ENCODE assay signal across 33 mouse cellular contexts in genomic region chr13:56236194-56236593, GRCm38 (mm10). TPM values are rescaled to one million over a fixed set of nuclear protein-coding genes. Genes with fewer than 3 reads are reported as not detected.
"Had no signal": no experiment of that assay in that cellular context is flagged by ENCODE, and none has a peak within 500 bp of the region (broad histone marks: within the 10 kb centered on the region; RNA-seq: fewer than 3 reads in every experiment).

No protein-coding gene starts in this region.

- H3K27ac ChIP-seq: embryonic facial prominence, embryonic 10.5 days; embryonic facial prominence, embryonic 12.5 days; embryonic facial prominence, embryonic 13.5 days; embryonic facial prominence, embryonic 15.5 days; forebrain, embryonic 10.5 days; forebrain, embryonic 12.5 days; forebrain, embryonic 13.5 days; forebrain, embryonic 15.5 days; gastrocnemius, adult 2 months; heart, adult 2 months; heart, embryonic 10.5 days had no signal

- H3K4me2 ChIP-seq: embryonic facial prominence, embryonic 12.5 days; embryonic facial prominence, embryonic 13.5 days; embryonic facial prominence, embryonic 15.5 days; forebrain, embryonic 12.5 days; forebrain, embryonic 13.5 days; forebrain, embryonic 15.5 days had no signal

- H3K36me3 ChIP-seq: embryonic facial prominence, embryonic 10.5 days; embryonic facial prominence, embryonic 12.5 days; embryonic facial prominence, embryonic 13.5 days; embryonic facial prominence, embryonic 15.5 days; forebrain, embryonic 10.5 days; forebrain, embryonic 12.5 days; forebrain, embryonic 15.5 days; heart, embryonic 10.5 days had no signal

- H3K4me1 ChIP-seq: embryonic facial prominence, embryonic 12.5 days; heart, embryonic 10.5 days had no signal

- ATAC-seq: forebrain, embryonic 13.5 days; forebrain, embryonic 14.5 days; forebrain, embryonic 15.5 days; forebrain, embryonic 16.5 days; forebrain, postnatal 0 days had no signal

- H3K4me3 ChIP-seq: embryonic facial prominence, embryonic 10.5 days; embryonic facial prominence, embryonic 12.5 days; embryonic facial prominence, embryonic 13.5 days; embryonic facial prominence, embryonic 15.5 days; erythroblast, embryonic 14.5 days; forebrain, embryonic 10.5 days; forebrain, embryonic 12.5 days; forebrain, embryonic 13.5 days; forebrain, embryonic 15.5 days; gastrocnemius, adult 2 months; heart, adult 2 months; heart, embryonic 10.5 days had no signal

- DNase-seq: cerebellum, postnatal 10 days; cerebellum, postnatal 14 days; cerebellum, postnatal 25 days; cerebellum, postnatal 36 days; embryo, embryonic 11 days; forebrain, postnatal 0 days; gastrocnemius, adult 2 months; gastrocnemius, postnatal 10 days; gastrocnemius, postnatal 14 days; gastrocnemius, postnatal 25 days; gastrocnemius, postnatal 36 days; heart, adult 11 months; heart, adult 18-20 months; heart, adult 2 months had no signal

- H3K9me3 ChIP-seq: embryonic facial prominence, embryonic 10.5 days; embryonic facial prominence, embryonic 12.5 days; embryonic facial prominence, embryonic 13.5 days; embryonic facial prominence, embryonic 15.5 days; forebrain, embryonic 10.5 days; forebrain, embryonic 12.5 days; forebrain, embryonic 13.5 days; forebrain, embryonic 15.5 days; heart, embryonic 10.5 days had no signal

- H3K9ac ChIP-seq: embryonic facial prominence, embryonic 12.5 days; embryonic facial prominence, embryonic 13.5 days; embryonic facial prominence, embryonic 15.5 days; forebrain, embryonic 12.5 days; forebrain, embryonic 13.5 days; forebrain, embryonic 15.5 days; forebrain, postnatal 0 days had no signal

RNA-seq across cellular contexts. Expression of gene Neurog1, which starts 15.8 kb away (rescaled TPM):
- total RNA-seq: common myeloid progenitor, adult 5-6 weeks; forebrain, postnatal 0 days; gastrocnemius, adult 18-20 months; gastrocnemius, adult 2 months; gastrocnemius, adult 8-10 months; gastrocnemius, postnatal 10 days; gastrocnemius, postnatal 14 days; gastrocnemius, postnatal 25 days; gastrocnemius, postnatal 36 days; gastrocnemius, postnatal 4 days; granulocyte monocyte progenitor cell, adult 5-6 weeks; heart, adult 18-20 months; heart, adult 2 months; heart, adult 8-10 months had no signal
- polyA plus RNA-seq: erythroblast, embryonic 14.5 days; forebrain, postnatal 0 days; gonadal fat pad, adult 2 months; heart, adult 2 months had no signal
